Mouse (Mus musculus) brown adipose tissue, adult 24 weeks (tissue): ENCODE data around the gene Dnajb7. TPM values are rescaled to one million over a fixed set of nuclear protein-coding genes. Genes with fewer than 3 reads are reported as not detected.
"Not testable (repeated sequence)": the region's sequence is repeated elsewhere in the genome, so short reads cannot be mapped to it uniquely, and the experiment has no call there.

Experiments
- H3K27ac ChIP-seq: fragments of 200-500 bp; replicated peaks from 2 replicates; pipeline ENCODE4 v1.5.1; 2012; ENCODE audit warnings: low read depth, mild to moderate bottlenecking, low read length
- H3K4me1 ChIP-seq: fragments of 200-500 bp; 2 replicates; pipeline ENCODE4 v1.6.1; 2012; ENCODE audit warnings: low read length, mixed read lengths; ENCODE audit not compliant: control insufficient read depth, insufficient read depth, insufficient read length
- H3K4me3 ChIP-seq: fragments of 200-500 bp; 2 replicates; pipeline ENCODE4 v1.5.1; 2012; ENCODE audit warnings: low read depth, mild to moderate bottlenecking, low read length, moderate library complexity; ENCODE audit not compliant: insufficient read depth
- polyA plus RNA-seq: library from polyadenylated mRNA; stranded (reverse); fragments of >200 nt; gene quantifications from 2 replicates; pipeline ENCODE4 v1.2.4, GENCODE M21; 2012; ENCODE audit not compliant: missing spikeins, insufficient read depth, insufficient read length

The Dnajb7 gene
- polyA plus RNA-seq: not detected in 2 replicates

- Histone ChIP-seq H3K27ac (no peak within 1 kb of the TSS), H3K4me1 (no peaks in the 10 kb centered on the region; the same call in 1 of the 2 replicates), H3K4me3 (no peak within 1 kb of the TSS)
Observed at GRCm38 (mm10) chr15:81408199-81408598, at the start of gene Dnajb7. Gene Dnajb7 (minus strand): TSS chr15:81408299.

- Histone ChIP-seq H3K4me1 (no peaks in the 10 kb centered on the region), H3K27ac (no peak overlapping the region), H3K4me3 (no peak overlapping the region)
Observed at GRCm38 (mm10) chr15:81448463-81448862, 40.4 kb upstream of the Dnajb7 start.

GRCm38 (mm10) chr15:81439236-81439635 lies 31.1 kb upstream of the Dnajb7 start:
- no peak overlapping the region for H3K27ac ChIP-seq
- H3K4me1 ChIP-seq: no peaks in the 10 kb centered on the region
- H3K4me3 ChIP-seq: no peak overlapping the region

GRCm38 (mm10) chr15:81438345-81438744 lies 30.2 kb upstream of the Dnajb7 start:
- Histone ChIP-seq H3K27ac (no peak overlapping the region), H3K4me3 (no peak overlapping the region), H3K4me1 (no peaks in the 10 kb centered on the region)

- Histone ChIP-seq H3K4me1 (no peaks in the 10 kb centered on the region), H3K4me3 (no peak overlapping the region), H3K27ac (no peak overlapping the region)
Observed at GRCm38 (mm10) chr15:81431195-81431594, 23.1 kb upstream of the Dnajb7 start.

- Histone ChIP-seq H3K4me1 (peaks cover 6% of the 10 kb centered on the region), H3K27ac (no peak overlapping the region), H3K4me3 (no peak overlapping the region)
Observed at GRCm38 (mm10) chr15:81427947-81428346, 19.8 kb upstream of the Dnajb7 start.

- no peak overlapping the region for H3K4me3 ChIP-seq
- peaks cover 12% of the 10 kb centered on the region for H3K4me1 ChIP-seq
- H3K27ac ChIP-seq: no peak overlapping the region
Observed at GRCm38 (mm10) chr15:81425311-81425710, 17.2 kb upstream of the Dnajb7 start.

GRCm38 (mm10) chr15:81422156-81422681 lies 14.1 kb upstream of the Dnajb7 start:
- peaks cover 17% of the 10 kb centered on the region for H3K4me1 ChIP-seq
- H3K4me3 ChIP-seq: no peak overlapping the region
- H3K27ac ChIP-seq: peak overlapping the region; percentile 91

- H3K27ac ChIP-seq: peak overlapping the region; percentile 72
- peaks cover 20% of the 10 kb centered on the region for H3K4me1 ChIP-seq
- H3K4me3 ChIP-seq: no peak overlapping the region
Observed at GRCm38 (mm10) chr15:81421454-81421853, 13.4 kb upstream of the Dnajb7 start.

- no peak overlapping the region for H3K4me3 ChIP-seq
- H3K27ac ChIP-seq: no peak overlapping the region
- peaks cover 15% of the 10 kb centered on the region for H3K4me1 ChIP-seq
Observed at GRCm38 (mm10) chr15:81418065-81418464, 10.0 kb upstream of the Dnajb7 start.

GRCm38 (mm10) chr15:81416763-81417310 lies 8.7 kb upstream of the Dnajb7 start:
- H3K4me3 ChIP-seq: peak overlapping the region; percentile 40
- not testable (repeated sequence) for H3K4me1 ChIP-seq, H3K27ac ChIP-seq

GRCm38 (mm10) chr15:81405008-81405407 lies 3.1 kb downstream of the Dnajb7 start:
- H3K4me1 ChIP-seq: no peaks in the 10 kb centered on the region
- no peak overlapping the region for H3K4me3 ChIP-seq
- no peak overlapping the region for H3K27ac ChIP-seq

GRCm38 (mm10) chr15:81399638-81400315 lies 8.3 kb downstream of the Dnajb7 start, which contains the start of the genes St13 and Xpnpep3:
Gene St13 (minus strand): TSS chr15:81400077.
Gene Xpnpep3 (plus strand): TSS chr15:81400138.
- peak within 1 kb of the TSS; percentile 96 for H3K4me3 ChIP-seq
- peak within 1 kb of the TSS; percentile 99 for H3K27ac ChIP-seq
- H3K4me1 ChIP-seq: no peaks in the 10 kb centered on the region

GRCm38 (mm10) chr15:81399297-81399637 lies 8.8 kb downstream of the Dnajb7 start:
- H3K4me3 ChIP-seq: peak overlapping the region; percentile 96
- H3K4me1 ChIP-seq: no peaks in the 10 kb centered on the region
- H3K27ac ChIP-seq: peak overlapping the region; percentile 97

GRCm38 (mm10) chr15:81398189-81398588 lies 9.9 kb downstream of the Dnajb7 start:
- Histone ChIP-seq H3K27ac (no peak overlapping the region), H3K4me1 (no peaks in the 10 kb centered on the region), H3K4me3 (peak overlapping the region; percentile 96)
